Mouse (Mus musculus): Measurements from ENCODE around the gene Gm20388.
"Not testable (repeated sequence)": the region's sequence is repeated elsewhere in the genome, so short reads cannot be mapped to it uniquely, and the experiment has no call there.

Gm20388 gene

GRCm38 (mm10) chr8:121652774-121653323 lies 1742.2 kb downstream of the Gm20388 start, which contains the start of gene Zcchc14:
Zcchc14 (minus strand) TSS chr8:121652901.
- peak; percentile 90 for DNase-seq (ENCODE audit: extremely low spot score, low read depth, low spot score)

GRCm38 (mm10) chr8:121653340-121654019 lies 1742.8 kb downstream of the Gm20388 start:
- DNase-seq (ENCODE audit: extremely low spot score, low read depth, low spot score) = no peak

GRCm38 (mm10) chr8:121654131-121654530 lies 1743.5 kb downstream of the Gm20388 start:
- no peak for DNase-seq (ENCODE audit: extremely low spot score, low read depth, low spot score)

GRCm38 (mm10) chr8:121654966-121655494 lies 1744.4 kb downstream of the Gm20388 start:
- DNase-seq (ENCODE audit: extremely low spot score, low read depth, low spot score) = no peak

- no peak for DNase-seq (ENCODE audit: extremely low spot score, low read depth, low spot score)
Observed at GRCm38 (mm10) chr8:121660602-121661001, 1750.0 kb downstream of the Gm20388 start.

- DNase-seq (ENCODE audit: extremely low spot score, low read depth, low spot score) = no peak
Observed at GRCm38 (mm10) chr8:121661631-121662357, 1751.2 kb downstream of the Gm20388 start.

- DNase-seq (ENCODE audit: extremely low spot score, low read depth, low spot score) = no peak
Observed at GRCm38 (mm10) chr8:121663101-121663500, 1752.5 kb downstream of the Gm20388 start.

GRCm38 (mm10) chr8:121665329-121665728 lies 1754.7 kb downstream of the Gm20388 start:
- no peak for DNase-seq (ENCODE audit: extremely low spot score, low read depth, low spot score)

GRCm38 (mm10) chr8:121667936-121668500 lies 1757.4 kb downstream of the Gm20388 start:
- DNase-seq (ENCODE audit: extremely low spot score, low read depth, low spot score) = not testable (repeated sequence)

- no peak for DNase-seq (ENCODE audit: extremely low spot score, low read depth, low spot score)
Observed at GRCm38 (mm10) chr8:121668553-121668952, 1757.9 kb downstream of the Gm20388 start.

GRCm38 (mm10) chr8:121669208-121669607 lies 1758.6 kb downstream of the Gm20388 start:
- no peak for DNase-seq (ENCODE audit: extremely low spot score, low read depth, low spot score)

- DNase-seq (ENCODE audit: extremely low spot score, low read depth, low spot score) = no peak
Observed at GRCm38 (mm10) chr8:121673153-121673552, 1762.5 kb downstream of the Gm20388 start.

GRCm38 (mm10) chr8:121673917-121674316 lies 1763.3 kb downstream of the Gm20388 start:
- no peak for DNase-seq (ENCODE audit: extremely low spot score, low read depth, low spot score)

- DNase-seq (ENCODE audit: extremely low spot score, low read depth, low spot score) = no peak
Observed at GRCm38 (mm10) chr8:121674524-121674923, 1763.9 kb downstream of the Gm20388 start.

GRCm38 (mm10) chr8:121675161-121675560 lies 1764.5 kb downstream of the Gm20388 start:
- no peak for DNase-seq (ENCODE audit: extremely low spot score, low read depth, low spot score)

- DNase-seq (ENCODE audit: extremely low spot score, low read depth, low spot score) = no peak
Observed at GRCm38 (mm10) chr8:121675701-121676100, 1765.1 kb downstream of the Gm20388 start.

- no peak for DNase-seq (ENCODE audit: extremely low spot score, low read depth, low spot score)
Observed at GRCm38 (mm10) chr8:121678696-121679095, 1768.1 kb downstream of the Gm20388 start.

- no peak for DNase-seq (ENCODE audit: extremely low spot score, low read depth, low spot score)
Observed at GRCm38 (mm10) chr8:121680896-121681295, 1770.3 kb downstream of the Gm20388 start.

GRCm38 (mm10) chr8:121681457-121681856 lies 1770.8 kb downstream of the Gm20388 start:
- DNase-seq (ENCODE audit: extremely low spot score, low read depth, low spot score) = no peak

- DNase-seq (ENCODE audit: extremely low spot score, low read depth, low spot score) = no peak
Observed at GRCm38 (mm10) chr8:121683083-121683832, 1772.6 kb downstream of the Gm20388 start.

- no peak for DNase-seq (ENCODE audit: extremely low spot score, low read depth, low spot score)
Observed at GRCm38 (mm10) chr8:121685419-121685818, 1774.8 kb downstream of the Gm20388 start.
